Mouse (Mus musculus): ENCODE results near the gene Grb2. TPM values are rescaled to one million over a fixed set of nuclear protein-coding genes. Genes with fewer than 3 reads are reported as not detected.

Grb2 gene
- polyA plus RNA-seq, 1 experiment, result 45.0 TPM

DNA sequence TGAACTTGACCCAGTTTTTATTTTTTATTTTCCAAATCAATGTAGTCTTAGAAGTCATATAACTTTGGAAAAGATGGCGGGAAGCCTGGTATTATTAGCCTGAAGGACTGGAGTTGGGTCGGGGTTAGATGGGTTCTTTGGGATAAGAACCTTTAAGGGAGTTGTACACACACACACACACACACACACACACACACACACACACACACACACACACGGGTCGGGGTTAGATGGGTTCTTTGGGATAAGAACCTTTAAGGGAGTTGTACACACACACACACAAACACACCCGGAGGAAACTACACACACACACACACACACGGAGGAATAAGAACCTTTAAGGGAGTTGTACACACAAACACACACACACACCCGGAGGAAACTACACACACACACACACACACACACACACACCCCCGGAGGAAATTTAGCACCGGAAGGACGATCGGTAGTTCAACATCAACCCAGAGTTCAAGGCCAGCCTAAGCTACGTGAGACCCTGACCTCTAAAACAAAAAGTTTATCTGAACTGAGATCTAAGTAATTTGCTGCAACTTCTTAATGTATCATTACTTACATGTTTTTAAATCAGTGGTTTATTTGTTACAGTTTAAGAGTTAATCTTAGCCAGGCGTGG lies 79.8 kb downstream of the Grb2 start:
- H3ac ChIP-seq (ENCODE audit: control insufficient read depth, insufficient read length, low read depth), result peak overlapping the region; percentile 24
- H3K79me2 ChIP-seq (ENCODE audit: control insufficient read depth, insufficient read depth), result peaks cover 7% of the 10 kb centered on the region
- no peaks in the 10 kb centered on the region for H3K36me3 ChIP-seq (ENCODE audit: control insufficient read depth, insufficient read depth)
- no peaks in the 10 kb centered on the region for H3K79me3 ChIP-seq (ENCODE audit: low read depth)
- TF ChIP-seq MYOG (IDR thresholded peaks at IDR 0.05; ENCODE audit: control insufficient read depth, extremely low read depth, insufficient read length) (no peak), CEBPB (IDR thresholded peaks at IDR 0.05; ENCODE audit: low read depth) (no peak), FOSL1 (IDR thresholded peaks at IDR 0.05; ENCODE audit: insufficient read depth, low read length, poor library complexity, severe bottlenecking) (no peak), USF1 (IDR thresholded peaks at IDR 0.05; ENCODE audit: low read depth) (no peak), MAX (IDR thresholded peaks at IDR 0.05) (no peak), MYOD1 (IDR thresholded peaks at IDR 0.05; ENCODE audit: control insufficient read depth, insufficient read length, low read depth) (no peak), CTCF (IDR thresholded peaks at IDR 0.05; ENCODE audit: control insufficient read depth, insufficient read depth, insufficient read length) (no peak)
- H3K27me3 ChIP-seq (ENCODE audit: control insufficient read depth, insufficient read depth, insufficient read length), result no peaks in the 10 kb centered on the region
- H3K4me3 ChIP-seq (ENCODE audit: insufficient read depth, poor library complexity, severe bottlenecking), result peak overlapping the region; percentile 32

DNA sequence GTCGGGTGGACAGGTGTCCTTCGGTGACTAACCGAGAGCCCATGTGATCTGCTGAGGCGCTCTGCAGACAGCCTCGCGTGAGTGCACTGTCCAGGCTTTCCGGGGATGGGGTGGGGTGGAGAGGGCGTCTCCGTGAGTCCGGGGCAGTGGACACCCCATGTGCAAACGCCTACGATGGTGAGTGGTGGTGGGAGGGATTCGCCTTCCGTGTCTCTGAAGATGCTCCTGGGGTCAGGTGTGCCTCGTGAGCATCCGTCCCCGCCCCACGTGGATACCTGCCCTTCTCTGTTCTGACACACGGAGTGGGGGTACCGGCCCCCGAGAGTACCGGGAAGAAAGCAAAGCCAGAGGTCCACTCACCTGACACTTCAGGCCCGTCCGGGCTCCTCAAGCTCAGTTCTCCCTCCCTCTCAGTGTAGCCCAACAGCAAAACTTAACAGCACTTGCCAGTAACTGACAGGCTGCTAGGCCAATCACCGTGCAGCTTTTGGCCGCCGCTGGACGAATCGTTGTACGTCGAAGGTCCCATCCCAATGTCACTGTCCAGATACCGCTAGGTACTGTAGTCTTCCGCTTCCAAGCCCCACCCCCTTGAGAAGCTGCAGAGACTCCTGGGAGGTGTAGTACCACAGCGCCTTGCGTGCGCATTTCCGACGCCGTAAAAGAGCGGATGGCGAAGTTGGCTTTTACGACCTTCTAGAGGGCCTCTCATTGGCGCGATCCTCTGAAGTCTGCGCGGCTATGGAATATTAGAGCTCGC lies 80.5 kb downstream of the Grb2 start, which contains the start of gene Slc25a19:
TSS of gene Slc25a19 (minus strand) at position 591 of the 760 bp plus-strand sequence.
- no peaks in the 10 kb centered on the region for H3K79me3 ChIP-seq (ENCODE audit: low read depth)
- no peaks in the 10 kb centered on the region for H3K36me3 ChIP-seq (ENCODE audit: control insufficient read depth, insufficient read depth)
- H3K27me3 ChIP-seq (ENCODE audit: control insufficient read depth, insufficient read depth, insufficient read length), result no peaks in the 10 kb centered on the region
- H3ac ChIP-seq (ENCODE audit: control insufficient read depth, insufficient read length, low read depth), result peak within 1 kb of the TSS; percentile 57
- peaks cover 7% of the 10 kb centered on the region for H3K79me2 ChIP-seq (ENCODE audit: control insufficient read depth, insufficient read depth)
- TF ChIP-seq CEBPB (IDR thresholded peaks at IDR 0.05; ENCODE audit: low read depth) (no peak), CTCF (IDR thresholded peaks at IDR 0.05; ENCODE audit: control insufficient read depth, insufficient read depth, insufficient read length) (no peak), MYOG (IDR thresholded peaks at IDR 0.05; ENCODE audit: control insufficient read depth, extremely low read depth, insufficient read length) (no peak), MAX (IDR thresholded peaks at IDR 0.05) (no peak), MYOD1 (IDR thresholded peaks at IDR 0.05; ENCODE audit: control insufficient read depth, insufficient read length, low read depth) (no peak), USF1 (IDR thresholded peaks at IDR 0.05; ENCODE audit: low read depth) (peak; percentile 51), FOSL1 (IDR thresholded peaks at IDR 0.05; ENCODE audit: insufficient read depth, low read length, poor library complexity, severe bottlenecking) (no peak)
- H3K4me3 ChIP-seq (ENCODE audit: insufficient read depth, poor library complexity, severe bottlenecking), result peak within 1 kb of the TSS; percentile 84

DNA sequence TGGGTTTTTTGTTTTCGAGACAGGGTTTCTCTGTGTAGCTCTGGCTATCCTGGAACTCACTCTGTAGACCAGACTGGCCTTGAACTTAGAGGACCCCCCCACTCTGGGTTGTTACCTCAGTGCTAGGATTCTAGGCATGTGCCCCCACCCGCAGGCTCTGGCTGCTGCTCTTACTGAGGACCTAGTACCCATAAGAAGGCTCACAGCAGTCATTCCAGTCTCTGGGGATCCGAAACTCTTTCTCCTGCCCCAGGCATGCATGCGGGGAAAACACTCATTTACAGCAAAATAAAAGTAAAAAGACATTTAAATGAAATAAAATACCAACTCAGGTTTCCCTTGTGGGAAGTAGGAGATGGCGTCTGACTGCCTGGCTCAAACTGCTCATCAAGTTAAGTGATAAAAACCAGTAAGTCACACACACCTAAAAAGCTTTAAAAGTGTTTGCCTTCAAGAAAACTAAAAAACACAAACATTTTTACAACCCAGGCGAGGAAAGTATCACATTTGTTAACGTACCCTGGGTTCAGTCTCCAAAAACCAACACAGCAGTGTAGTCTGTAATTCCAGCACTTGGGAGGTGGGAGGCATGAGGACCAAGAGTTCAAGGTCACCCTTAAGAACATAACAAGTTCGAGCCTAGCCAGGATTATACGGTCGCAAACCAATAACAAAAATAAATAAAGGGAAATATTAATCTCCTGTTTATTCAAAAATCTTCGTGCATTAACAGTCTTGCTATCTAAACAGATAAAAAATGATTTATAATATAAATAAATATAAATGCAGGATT lies 81.4 kb downstream of the Grb2 start:
- Histone ChIP-seq H3K79me2 (ENCODE audit: control insufficient read depth, insufficient read depth) (peaks cover 7% of the 10 kb centered on the region), H3K27me3 (ENCODE audit: control insufficient read depth, insufficient read depth, insufficient read length) (no peaks in the 10 kb centered on the region), H3K79me3 (ENCODE audit: low read depth) (no peaks in the 10 kb centered on the region), H3K4me3 (ENCODE audit: insufficient read depth, poor library complexity, severe bottlenecking) (peak overlapping the region; percentile 84), H3ac (ENCODE audit: control insufficient read depth, insufficient read length, low read depth) (no peak overlapping the region), H3K36me3 (ENCODE audit: control insufficient read depth, insufficient read depth) (no peaks in the 10 kb centered on the region)
- TF ChIP-seq MYOD1 (IDR thresholded peaks at IDR 0.05; ENCODE audit: control insufficient read depth, insufficient read length, low read depth) (no peak), MYOG (IDR thresholded peaks at IDR 0.05; ENCODE audit: control insufficient read depth, extremely low read depth, insufficient read length) (no peak), USF1 (IDR thresholded peaks at IDR 0.05; ENCODE audit: low read depth) (no peak), MAX (IDR thresholded peaks at IDR 0.05) (no peak), CTCF (IDR thresholded peaks at IDR 0.05; ENCODE audit: control insufficient read depth, insufficient read depth, insufficient read length) (no peak), CEBPB (IDR thresholded peaks at IDR 0.05; ENCODE audit: low read depth) (no peak), FOSL1 (IDR thresholded peaks at IDR 0.05; ENCODE audit: insufficient read depth, low read length, poor library complexity, severe bottlenecking) (no peak)

DNA sequence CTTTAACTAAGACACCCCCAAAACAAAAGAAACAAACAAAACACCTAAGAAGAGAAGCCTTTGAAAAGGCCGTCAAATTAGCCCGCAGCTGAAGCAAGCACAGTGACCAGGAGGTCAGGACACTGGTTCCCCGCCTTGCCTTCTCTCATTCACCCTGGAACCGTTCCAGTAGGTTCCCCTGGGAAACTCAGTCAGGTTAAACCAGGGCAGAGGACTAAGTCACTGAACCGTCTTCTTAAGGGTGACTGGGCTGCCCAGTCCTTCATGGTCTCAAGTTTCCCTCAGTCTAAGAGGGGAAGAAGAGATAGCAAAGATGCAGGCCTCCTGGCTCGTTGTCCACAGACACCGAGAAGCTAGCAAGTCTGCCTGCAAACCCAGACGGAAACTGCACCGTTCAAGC lies 82.5 kb downstream of the Grb2 start:
- Histone ChIP-seq H3K4me3 (ENCODE audit: insufficient read depth, poor library complexity, severe bottlenecking) (no peak overlapping the region), H3K79me2 (ENCODE audit: control insufficient read depth, insufficient read depth) (peaks cover 7% of the 10 kb centered on the region), H3K79me3 (ENCODE audit: low read depth) (no peaks in the 10 kb centered on the region), H3K27me3 (ENCODE audit: control insufficient read depth, insufficient read depth, insufficient read length) (no peaks in the 10 kb centered on the region), H3ac (ENCODE audit: control insufficient read depth, insufficient read length, low read depth) (no peak overlapping the region), H3K36me3 (ENCODE audit: control insufficient read depth, insufficient read depth) (no peaks in the 10 kb centered on the region)
- TF ChIP-seq USF1 (IDR thresholded peaks at IDR 0.05; ENCODE audit: low read depth), result no peak
- TF ChIP-seq CEBPB (IDR thresholded peaks at IDR 0.05; ENCODE audit: low read depth), result no peak
- no peak for TF ChIP-seq MYOG (IDR thresholded peaks at IDR 0.05; ENCODE audit: control insufficient read depth, extremely low read depth, insufficient read length)
- no peak for TF ChIP-seq MYOD1 (IDR thresholded peaks at IDR 0.05; ENCODE audit: control insufficient read depth, insufficient read length, low read depth)

DNA sequence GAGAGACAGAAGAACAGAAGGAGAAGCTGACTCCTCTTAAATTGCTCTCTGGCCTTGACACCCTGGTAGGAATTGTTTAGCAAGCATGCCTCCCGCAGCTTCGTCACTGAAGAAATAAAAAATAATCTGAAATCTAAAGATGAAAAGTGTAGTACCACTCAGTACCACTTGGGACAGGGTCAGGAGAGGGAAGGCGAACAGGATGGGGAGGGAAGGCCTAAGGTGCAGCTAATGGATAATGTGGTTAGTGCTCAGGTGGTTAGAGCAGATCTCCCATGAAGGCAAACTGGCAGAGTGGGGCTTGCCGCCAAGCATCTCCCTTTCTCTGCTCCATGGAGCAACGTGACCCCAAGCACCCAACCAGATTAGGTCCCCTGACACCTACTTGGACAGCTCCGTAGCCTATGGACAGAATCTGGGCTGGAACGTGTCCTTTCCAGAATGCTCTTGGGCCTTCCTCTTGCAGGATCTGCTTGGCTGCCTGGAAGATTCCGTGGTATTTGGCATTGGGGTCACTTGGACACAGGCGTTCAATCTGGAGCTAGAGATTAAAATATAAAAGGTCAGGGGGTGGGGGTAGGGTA lies 84.8 kb downstream of the Grb2 start:
- Histone ChIP-seq H3K27me3 (ENCODE audit: control insufficient read depth, insufficient read depth, insufficient read length) (no peaks in the 10 kb centered on the region), H3ac (ENCODE audit: control insufficient read depth, insufficient read length, low read depth) (no peak overlapping the region), H3K79me2 (ENCODE audit: control insufficient read depth, insufficient read depth) (peaks cover 7% of the 10 kb centered on the region), H3K79me3 (ENCODE audit: low read depth) (no peaks in the 10 kb centered on the region), H3K36me3 (ENCODE audit: control insufficient read depth, insufficient read depth) (peaks cover 6% of the 10 kb centered on the region), H3K4me3 (ENCODE audit: insufficient read depth, poor library complexity, severe bottlenecking) (no peak overlapping the region)
- TF ChIP-seq MYOG (IDR thresholded peaks at IDR 0.05; ENCODE audit: control insufficient read depth, extremely low read depth, insufficient read length) (no peak), CTCF (IDR thresholded peaks at IDR 0.05; ENCODE audit: control insufficient read depth, insufficient read depth, insufficient read length) (no peak), MAX (IDR thresholded peaks at IDR 0.05) (no peak), USF1 (IDR thresholded peaks at IDR 0.05; ENCODE audit: low read depth) (no peak), MYOD1 (IDR thresholded peaks at IDR 0.05; ENCODE audit: control insufficient read depth, insufficient read length, low read depth) (no peak)

Data from C2C12 (cell line).